Mouse (Mus musculus): Measurements from ENCODE around the gene Aig1. TPM values are rescaled to one million over a fixed set of nuclear protein-coding genes. Genes with fewer than 3 reads are reported as not detected.

The Aig1 gene
- polyA plus RNA-seq, 1 experiment, result 70.7 TPM

GRCm38 (mm10) chr10:13782235-13782757 lies 86.5 kb downstream of the Aig1 start:
- no peaks in the 10 kb centered on the region for H3K27me3 ChIP-seq (ENCODE audit: control insufficient read depth, insufficient read depth, low read length)
- TF ChIP-seq CTCF (IDR thresholded peaks at IDR 0.05; ENCODE audit: extremely low read depth, insufficient read length, insufficient replicate concordance, low read depth, low read length) (no peak), POLR2A (IDR thresholded peaks at IDR 0.05; ENCODE audit: low read depth, low read length) (no peak)
- H3K27ac ChIP-seq (ENCODE audit: insufficient read depth, low read depth, low read length), result no peak overlapping the region
- H3K4me1 ChIP-seq (ENCODE audit: control insufficient read depth, insufficient read depth, insufficient read length, low read length), result no peaks in the 10 kb centered on the region
- peaks cover 10% of the 10 kb centered on the region; the same call in 1 of the 2 replicates for H3K36me3 ChIP-seq (ENCODE audit: control insufficient read depth, insufficient read depth, low read length)
- no peak overlapping the region for H3K4me3 ChIP-seq (ENCODE audit: low read depth, low read length)
- 89% methylated on average over 10 of the region's 10 CpGs for WGBS

GRCm38 (mm10) chr10:13776014-13776413 lies 92.8 kb downstream of the Aig1 start:
- Histone ChIP-seq H3K36me3 (ENCODE audit: control insufficient read depth, insufficient read depth, low read length) (peaks cover 6% of the 10 kb centered on the region; the same call in 1 of the 2 replicates), H3K4me1 (ENCODE audit: control insufficient read depth, insufficient read depth, insufficient read length, low read length) (no peaks in the 10 kb centered on the region), H3K27me3 (ENCODE audit: control insufficient read depth, insufficient read depth, low read length) (no peaks in the 10 kb centered on the region), H3K27ac (ENCODE audit: insufficient read depth, low read depth, low read length) (no peak overlapping the region), H3K4me3 (ENCODE audit: low read depth, low read length) (no peak overlapping the region)
- no peak for TF ChIP-seq POLR2A (IDR thresholded peaks at IDR 0.05; ENCODE audit: low read depth, low read length)
- no peak for TF ChIP-seq CTCF (IDR thresholded peaks at IDR 0.05; ENCODE audit: extremely low read depth, insufficient read length, insufficient replicate concordance, low read depth, low read length)
- 76% methylated on average over 3 of the region's 3 CpGs for WGBS

GRCm38 (mm10) chr10:13775411-13775810 lies 93.4 kb downstream of the Aig1 start:
- TF ChIP-seq CTCF (IDR thresholded peaks at IDR 0.05; ENCODE audit: extremely low read depth, insufficient read length, insufficient replicate concordance, low read depth, low read length) (no peak), POLR2A (IDR thresholded peaks at IDR 0.05; ENCODE audit: low read depth, low read length) (no peak)
- Histone ChIP-seq H3K4me1 (ENCODE audit: control insufficient read depth, insufficient read depth, insufficient read length, low read length) (no peaks in the 10 kb centered on the region), H3K36me3 (ENCODE audit: control insufficient read depth, insufficient read depth, low read length) (peaks cover 4% of the 10 kb centered on the region; the same call in 1 of the 2 replicates), H3K27ac (ENCODE audit: insufficient read depth, low read depth, low read length) (no peak overlapping the region), H3K4me3 (ENCODE audit: low read depth, low read length) (no peak overlapping the region), H3K27me3 (ENCODE audit: control insufficient read depth, insufficient read depth, low read length) (no peaks in the 10 kb centered on the region)
- WGBS, result 99% methylated on average over 2 of the region's 2 CpGs

- no peak overlapping the region for H3K4me3 ChIP-seq (ENCODE audit: low read depth, low read length)
- peaks cover 4% of the 10 kb centered on the region; the same call in 1 of the 2 replicates for H3K36me3 ChIP-seq (ENCODE audit: control insufficient read depth, insufficient read depth, low read length)
- 85% methylated on average over 3 of the region's 3 CpGs for WGBS
- no peaks in the 10 kb centered on the region for H3K4me1 ChIP-seq (ENCODE audit: control insufficient read depth, insufficient read depth, insufficient read length, low read length)
- TF ChIP-seq POLR2A (IDR thresholded peaks at IDR 0.05; ENCODE audit: low read depth, low read length) (no peak), CTCF (IDR thresholded peaks at IDR 0.05; ENCODE audit: extremely low read depth, insufficient read length, insufficient replicate concordance, low read depth, low read length) (no peak)
- H3K27ac ChIP-seq (ENCODE audit: insufficient read depth, low read depth, low read length), result no peak overlapping the region
- no peaks in the 10 kb centered on the region for H3K27me3 ChIP-seq (ENCODE audit: control insufficient read depth, insufficient read depth, low read length)
Measured at GRCm38 (mm10) chr10:13774910-13775309, 93.9 kb downstream of the Aig1 start.

- TF ChIP-seq POLR2A (IDR thresholded peaks at IDR 0.05; ENCODE audit: low read depth, low read length) (no peak), CTCF (IDR thresholded peaks at IDR 0.05; ENCODE audit: extremely low read depth, insufficient read length, insufficient replicate concordance, low read depth, low read length) (no peak)
- Histone ChIP-seq H3K27ac (ENCODE audit: insufficient read depth, low read depth, low read length) (no peak overlapping the region), H3K4me3 (ENCODE audit: low read depth, low read length) (no peak overlapping the region), H3K27me3 (ENCODE audit: control insufficient read depth, insufficient read depth, low read length) (no peaks in the 10 kb centered on the region), H3K4me1 (ENCODE audit: control insufficient read depth, insufficient read depth, insufficient read length, low read length) (no peaks in the 10 kb centered on the region), H3K36me3 (ENCODE audit: control insufficient read depth, insufficient read depth, low read length) (no peaks in the 10 kb centered on the region)
- WGBS, result 91% methylated on average over 1 of the region's 1 CpGs
Measured at GRCm38 (mm10) chr10:13770720-13771119, 98.1 kb downstream of the Aig1 start.

- Histone ChIP-seq H3K27ac (ENCODE audit: insufficient read depth, low read depth, low read length) (no peak overlapping the region), H3K4me1 (ENCODE audit: control insufficient read depth, insufficient read depth, insufficient read length, low read length) (no peaks in the 10 kb centered on the region), H3K4me3 (ENCODE audit: low read depth, low read length) (no peak overlapping the region), H3K27me3 (ENCODE audit: control insufficient read depth, insufficient read depth, low read length) (no peaks in the 10 kb centered on the region), H3K36me3 (ENCODE audit: control insufficient read depth, insufficient read depth, low read length) (no peaks in the 10 kb centered on the region)
- TF ChIP-seq CTCF (IDR thresholded peaks at IDR 0.05; ENCODE audit: extremely low read depth, insufficient read length, insufficient replicate concordance, low read depth, low read length), result no peak
- TF ChIP-seq POLR2A (IDR thresholded peaks at IDR 0.05; ENCODE audit: low read depth, low read length), result no peak
- WGBS, result 90% methylated on average over 2 of the region's 2 CpGs
Measured at GRCm38 (mm10) chr10:13769789-13770188, 99.0 kb downstream of the Aig1 start.

GRCm38 (mm10) chr10:13768866-13769265 lies 99.9 kb downstream of the Aig1 start:
- TF ChIP-seq POLR2A (IDR thresholded peaks at IDR 0.05; ENCODE audit: low read depth, low read length) (no peak), CTCF (IDR thresholded peaks at IDR 0.05; ENCODE audit: extremely low read depth, insufficient read length, insufficient replicate concordance, low read depth, low read length) (no peak)
- no peak overlapping the region for H3K27ac ChIP-seq (ENCODE audit: insufficient read depth, low read depth, low read length)
- H3K36me3 ChIP-seq (ENCODE audit: control insufficient read depth, insufficient read depth, low read length), result no peaks in the 10 kb centered on the region
- H3K4me3 ChIP-seq (ENCODE audit: low read depth, low read length), result no peak overlapping the region
- H3K27me3 ChIP-seq (ENCODE audit: control insufficient read depth, insufficient read depth, low read length), result no peaks in the 10 kb centered on the region
- H3K4me1 ChIP-seq (ENCODE audit: control insufficient read depth, insufficient read depth, insufficient read length, low read length), result no peaks in the 10 kb centered on the region
